Mouse (Mus musculus): ENCODE measurements around the gene Ces1f.

GRCm38 (mm10) chr8:93229446-93229845 is 50.1 kb downstream of the Ces1f start, which contains the start of gene Ces1e:
- TF ChIP-seq EP300 (IDR thresholded peaks at IDR 0.05; ENCODE audit: low read depth) (no peak), CTCF (IDR thresholded peaks at IDR 0.05; ENCODE audit: low read depth) (no peak)

Data from liver, postnatal 0 days (tissue).